Mouse (Mus musculus): Measurements from ENCODE around the gene Zfhx3. TPM values are rescaled to one million over a fixed set of nuclear protein-coding genes. Genes with fewer than 3 reads are reported as not detected.

Gene Zfhx3
- polyA plus RNA-seq, 2 experiments: 0.25 to 0.65 TPM

DNA sequence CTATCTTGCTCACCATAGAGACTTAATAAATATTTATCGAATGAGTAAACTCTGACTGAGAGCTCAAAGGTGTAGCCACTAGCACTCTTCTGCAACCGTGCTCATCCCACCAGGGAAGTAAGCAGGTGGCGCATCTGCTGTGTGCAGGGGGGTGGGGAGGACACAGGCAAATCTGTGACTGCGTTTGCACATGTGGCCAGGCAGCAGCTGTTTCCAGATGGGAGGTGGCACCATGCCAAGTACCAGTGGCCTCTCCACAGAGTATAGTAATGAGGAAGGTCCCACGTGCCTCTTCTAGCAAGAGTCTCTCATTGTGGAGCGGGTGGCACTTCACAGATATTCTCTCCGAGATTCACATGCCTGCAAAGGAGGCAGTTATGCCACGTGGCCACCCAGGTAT, 481.9 kb downstream of the Zfhx3 start:
- no peak overlapping the region for H3K9ac ChIP-seq (replicated peaks)
- DNase-seq (ENCODE audit: low read depth in 3 of 3, low spot score in 3 of 3) (no peak), ATAC-seq (ENCODE audit: insufficient read depth) (no peak)
- H3K4me2 ChIP-seq (ENCODE audit: low read depth): no peak overlapping the region
- no peaks in the 10 kb centered on the region for H3K27me3 ChIP-seq (ENCODE audit: control insufficient read depth, insufficient read depth, low read length)
- no peaks in the 10 kb centered on the region for H3K4me1 ChIP-seq (replicated peaks; ENCODE audit: control insufficient read depth in 2 of 2, insufficient read depth in 2 of 2, low read length in 1 of 2)
- H3K4me3 ChIP-seq (ENCODE audit: insufficient read depth in 1 of 2, low read depth in 2 of 2, low read length in 2 of 2): no peak overlapping the region
- H3K36me3 ChIP-seq (replicated peaks; ENCODE audit: control insufficient read depth, insufficient read depth, low read depth): no peaks in the 10 kb centered on the region
- no peak overlapping the region for H3K27ac ChIP-seq
- no peak for TF ChIP-seq CTCF (IDR thresholded peaks at IDR 0.05; ENCODE audit: low read depth)
- TF ChIP-seq EP300 (IDR thresholded peaks at IDR 0.05; ENCODE audit: low read depth): no peak
- no peaks in the 10 kb centered on the region for H3K9me3 ChIP-seq (ENCODE audit: control insufficient read depth, low read length)
- 55% methylated on average over 8 of the region's 8 CpGs for WGBS (ENCODE audit: insufficient replicate concordance)

DNA sequence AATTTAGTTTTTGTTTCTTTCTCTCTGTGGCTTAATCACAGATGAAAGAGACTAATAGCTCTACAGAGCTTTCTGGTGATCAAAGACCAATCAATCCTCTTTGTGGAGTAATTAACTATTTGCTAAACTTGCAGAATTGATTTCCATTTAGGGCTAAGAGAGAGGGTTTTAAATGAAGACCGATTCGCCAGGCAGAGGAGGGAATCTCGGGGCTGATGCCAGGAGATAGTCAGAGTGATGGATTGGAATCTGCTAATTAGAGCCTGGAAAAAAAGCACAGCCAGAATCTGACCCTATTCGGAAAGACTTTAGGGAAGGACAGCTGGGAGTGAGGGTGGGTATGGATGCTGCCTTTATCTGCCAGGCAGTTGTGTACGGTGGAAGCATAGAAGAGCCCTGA, 490.9 kb downstream of the Zfhx3 start:
- H3K4me2 ChIP-seq (ENCODE audit: low read depth): no peak overlapping the region
- no peak for ATAC-seq (ENCODE audit: insufficient read depth)
- WGBS (ENCODE audit: insufficient replicate concordance): 54% methylated on average over 5 of the region's 5 CpGs

DNA sequence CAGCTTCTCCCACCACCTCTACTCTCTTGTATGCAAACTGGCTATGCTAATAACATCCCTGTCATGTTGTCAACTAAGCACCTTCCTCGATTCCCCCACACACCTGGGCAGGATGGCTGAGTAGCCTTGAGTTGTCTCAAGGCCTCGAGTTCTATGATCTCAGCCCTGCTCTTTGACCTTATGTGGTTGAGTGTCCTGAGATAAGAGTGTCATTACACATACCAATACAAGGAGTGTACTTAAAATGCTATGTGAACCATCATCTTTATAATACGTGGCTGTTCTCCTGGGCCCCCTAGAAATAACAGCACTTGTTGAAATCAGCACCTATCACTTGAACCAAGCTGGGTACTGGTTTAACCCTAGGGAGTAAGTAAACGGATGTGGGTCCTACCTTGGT, 492.1 kb downstream of the Zfhx3 start:
- 43% methylated on average over 4 of the region's 4 CpGs for WGBS (ENCODE audit: insufficient replicate concordance)
- no peak overlapping the region for H3K9ac ChIP-seq (replicated peaks)

More for the DNA sequence above, 490.9 kb downstream of the Zfhx3 start:
- TF ChIP-seq CTCF (IDR thresholded peaks at IDR 0.05; ENCODE audit: low read depth) (no peak), EP300 (IDR thresholded peaks at IDR 0.05; ENCODE audit: low read depth) (no peak)
- H3K4me3 ChIP-seq (ENCODE audit: insufficient read depth in 1 of 2, low read depth in 2 of 2, low read length in 2 of 2): no peak overlapping the region
- no peak overlapping the region for H3K27ac ChIP-seq
- H3K36me3 ChIP-seq (replicated peaks; ENCODE audit: control insufficient read depth, insufficient read depth, low read depth): no peaks in the 10 kb centered on the region
- no peaks in the 10 kb centered on the region for H3K4me1 ChIP-seq (replicated peaks; ENCODE audit: control insufficient read depth in 2 of 2, insufficient read depth in 2 of 2, low read length in 1 of 2)
- H3K9ac ChIP-seq (replicated peaks): no peak overlapping the region
- no peak for DNase-seq (ENCODE audit: low read depth in 3 of 3, low spot score in 3 of 3)
- H3K27me3 ChIP-seq (ENCODE audit: control insufficient read depth, insufficient read depth, low read length): no peaks in the 10 kb centered on the region
- H3K9me3 ChIP-seq (ENCODE audit: control insufficient read depth, low read length): no peaks in the 10 kb centered on the region

DNA sequence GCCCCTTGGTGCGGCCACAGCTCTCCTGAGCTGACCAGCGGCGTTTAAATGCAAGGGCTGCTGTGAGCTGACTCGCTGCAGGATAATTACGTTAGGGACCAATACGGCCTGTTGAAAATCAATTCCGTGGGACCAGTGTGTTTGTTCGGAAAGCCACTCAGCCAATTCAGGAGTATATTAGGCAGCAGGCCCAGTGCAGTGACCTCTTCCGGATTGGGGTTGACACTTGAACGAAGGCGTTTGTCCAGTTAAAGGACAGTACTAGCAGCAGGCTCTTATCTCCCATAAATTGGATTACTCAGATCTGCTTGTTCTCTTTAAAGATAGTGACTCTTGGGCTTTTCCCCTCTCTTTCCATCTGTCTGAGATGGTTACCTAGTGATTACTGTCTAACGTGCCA, 493.9 kb downstream of the Zfhx3 start:
- DNase-seq (ENCODE audit: low read depth in 3 of 3, low spot score in 3 of 3): no peak
- H3K36me3 ChIP-seq (replicated peaks; ENCODE audit: control insufficient read depth, insufficient read depth, low read depth): no peaks in the 10 kb centered on the region
- H3K4me3 ChIP-seq (ENCODE audit: insufficient read depth in 1 of 2, low read depth in 2 of 2, low read length in 2 of 2): no peak overlapping the region
- H3K9me3 ChIP-seq (ENCODE audit: control insufficient read depth, low read length): no peaks in the 10 kb centered on the region
- no peaks in the 10 kb centered on the region for H3K4me1 ChIP-seq (replicated peaks; ENCODE audit: control insufficient read depth in 2 of 2, insufficient read depth in 2 of 2, low read length in 1 of 2)
- H3K27ac ChIP-seq: no peak overlapping the region
- no peak for ATAC-seq (ENCODE audit: insufficient read depth)
- TF ChIP-seq CTCF (IDR thresholded peaks at IDR 0.05; ENCODE audit: low read depth): no peak
- TF ChIP-seq EP300 (IDR thresholded peaks at IDR 0.05; ENCODE audit: low read depth): no peak
- WGBS (ENCODE audit: insufficient replicate concordance): 69% methylated on average over 12 of the region's 12 CpGs
- no peak overlapping the region for H3K4me2 ChIP-seq (ENCODE audit: low read depth)
- H3K9ac ChIP-seq (replicated peaks): no peak overlapping the region
- no peaks in the 10 kb centered on the region for H3K27me3 ChIP-seq (ENCODE audit: control insufficient read depth, insufficient read depth, low read length)

More for the DNA sequence above, 492.1 kb downstream of the Zfhx3 start:
- H3K4me3 ChIP-seq (ENCODE audit: insufficient read depth in 1 of 2, low read depth in 2 of 2, low read length in 2 of 2): no peak overlapping the region
- H3K4me1 ChIP-seq (replicated peaks; ENCODE audit: control insufficient read depth in 2 of 2, insufficient read depth in 2 of 2, low read length in 1 of 2): no peaks in the 10 kb centered on the region
- H3K4me2 ChIP-seq (ENCODE audit: low read depth): no peak overlapping the region
- H3K36me3 ChIP-seq (replicated peaks; ENCODE audit: control insufficient read depth, insufficient read depth, low read depth): no peaks in the 10 kb centered on the region
- H3K27ac ChIP-seq: no peak overlapping the region
- TF ChIP-seq EP300 (IDR thresholded peaks at IDR 0.05; ENCODE audit: low read depth) (no peak), CTCF (IDR thresholded peaks at IDR 0.05; ENCODE audit: low read depth) (no peak)
- DNase-seq (ENCODE audit: low read depth in 3 of 3, low spot score in 3 of 3): no peak
- no peaks in the 10 kb centered on the region for H3K9me3 ChIP-seq (ENCODE audit: control insufficient read depth, low read length)
- ATAC-seq (ENCODE audit: insufficient read depth): no peak
- H3K27me3 ChIP-seq (ENCODE audit: control insufficient read depth, insufficient read depth, low read length): no peaks in the 10 kb centered on the region

GRCm38 (mm10) chr8:108437316-108437830, 494.9 kb downstream of the Zfhx3 start:
- DNase-seq (ENCODE audit: low read depth in 3 of 3, low spot score in 3 of 3) (no peak), ATAC-seq (ENCODE audit: insufficient read depth) (no peak)
- Histone ChIP-seq H3K9ac (replicated peaks) (no peak overlapping the region), H3K4me3 (ENCODE audit: insufficient read depth in 1 of 2, low read depth in 2 of 2, low read length in 2 of 2) (no peak overlapping the region), H3K4me1 (replicated peaks; ENCODE audit: control insufficient read depth in 2 of 2, insufficient read depth in 2 of 2, low read length in 1 of 2) (no peaks in the 10 kb centered on the region), H3K27ac (no peak overlapping the region), H3K27me3 (ENCODE audit: control insufficient read depth, insufficient read depth, low read length) (no peaks in the 10 kb centered on the region), H3K9me3 (ENCODE audit: control insufficient read depth, low read length) (no peaks in the 10 kb centered on the region), H3K4me2 (ENCODE audit: low read depth) (no peak overlapping the region), H3K36me3 (replicated peaks; ENCODE audit: control insufficient read depth, insufficient read depth, low read depth) (no peaks in the 10 kb centered on the region)
- no peak for TF ChIP-seq EP300 (IDR thresholded peaks at IDR 0.05; ENCODE audit: low read depth)
- TF ChIP-seq CTCF (IDR thresholded peaks at IDR 0.05; ENCODE audit: low read depth): no peak
- WGBS (ENCODE audit: insufficient replicate concordance): 77% methylated on average over 13 of the region's 13 CpGs

Data from liver, embryonic 14.5 days (tissue).